Mouse (Mus musculus) lung, postnatal 4 days (tissue): ENCODE measurements around the gene Dio1.

ENCODE experiments used
- DNase-seq, 2 experiments: peaks; one replicate each; pipeline ENCODE4 v3.0.0; 2021

Dio1 gene

GRCm38 (mm10) chr4:107243365-107244333 is 63.3 kb downstream of the Dio1 start:
- DNase-seq = no peak
